Mouse (Mus musculus) layer of hippocampus, postnatal 36 days (tissue): ENCODE results near the gene Limch1. TPM values are rescaled to one million over a fixed set of nuclear protein-coding genes. Genes with fewer than 3 reads are reported as not detected.

Source experiments
- DNase-seq, 2 experiments: peaks; one replicate each; pipeline ENCODE4 v3.0.0; 2022
- total RNA-seq, 2 experiments: library from RNA; stranded (reverse); gene quantifications; 2 replicates each; pipeline ENCODE4 v1.2.3; 2021

The Limch1 gene
- total RNA-seq, 2 experiments from 2014 or later = 119 to 142 TPM

DNA sequence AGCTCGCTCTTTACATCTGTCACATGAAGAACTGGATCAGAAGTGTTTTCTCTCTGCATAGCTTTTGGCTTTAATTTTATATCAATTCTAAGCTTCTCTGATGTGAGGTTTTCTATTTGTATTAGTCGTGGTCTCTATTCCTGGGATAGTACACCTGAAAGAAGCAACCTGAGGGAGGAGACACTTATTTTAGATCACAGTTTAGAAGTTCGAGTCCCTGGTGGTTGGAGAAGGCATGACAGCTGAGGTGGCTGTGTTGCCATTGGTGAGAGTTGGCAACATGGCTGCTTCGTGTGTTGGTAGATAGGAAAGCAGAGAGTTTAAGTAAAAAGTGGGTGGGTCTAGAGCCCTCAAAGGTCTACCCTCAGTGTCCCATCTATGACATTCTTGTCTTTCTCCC, 91.3 kb downstream of the Limch1 start:
- no peak for DNase-seq

DNA sequence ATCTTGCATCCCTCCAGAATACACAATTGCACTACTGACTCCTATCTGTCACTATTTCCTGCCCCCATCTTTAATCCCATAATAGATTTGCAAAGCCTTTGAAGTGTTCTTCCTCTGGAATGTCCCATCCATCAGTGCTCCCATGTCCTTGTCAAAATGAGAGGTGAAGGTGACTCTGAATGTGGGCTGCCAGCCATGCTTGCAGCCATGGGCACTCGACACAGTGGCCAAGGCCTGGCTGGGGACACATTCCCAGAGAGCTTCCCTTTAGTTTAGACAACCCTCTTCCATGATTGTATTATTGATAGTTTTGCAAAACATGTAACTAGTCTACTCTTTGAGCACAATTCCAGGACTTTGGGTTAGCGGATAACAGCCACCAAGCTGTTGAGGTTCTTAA, 96.3 kb downstream of the Limch1 start:
- DNase-seq = no peak

DNA sequence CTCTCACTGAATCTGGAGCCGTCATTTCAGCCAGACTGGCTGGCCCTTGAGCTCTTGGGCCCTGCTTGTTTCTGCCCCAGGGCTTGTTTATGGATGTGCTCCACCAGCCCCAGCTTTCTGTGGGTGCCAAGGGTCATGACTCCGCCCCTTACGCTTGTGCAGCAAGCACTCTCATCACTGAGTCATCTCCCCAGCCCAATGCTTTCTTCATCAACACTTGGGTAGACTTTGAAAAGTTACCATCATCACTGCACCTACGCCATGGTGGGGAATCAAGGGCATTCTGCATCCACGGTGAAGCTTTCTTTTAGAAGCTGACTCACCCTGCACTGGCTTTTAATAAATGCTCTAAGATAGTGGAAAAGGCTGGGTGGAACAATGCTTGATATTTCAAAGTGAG, 97.1 kb downstream of the Limch1 start:
- no peak for DNase-seq

DNA sequence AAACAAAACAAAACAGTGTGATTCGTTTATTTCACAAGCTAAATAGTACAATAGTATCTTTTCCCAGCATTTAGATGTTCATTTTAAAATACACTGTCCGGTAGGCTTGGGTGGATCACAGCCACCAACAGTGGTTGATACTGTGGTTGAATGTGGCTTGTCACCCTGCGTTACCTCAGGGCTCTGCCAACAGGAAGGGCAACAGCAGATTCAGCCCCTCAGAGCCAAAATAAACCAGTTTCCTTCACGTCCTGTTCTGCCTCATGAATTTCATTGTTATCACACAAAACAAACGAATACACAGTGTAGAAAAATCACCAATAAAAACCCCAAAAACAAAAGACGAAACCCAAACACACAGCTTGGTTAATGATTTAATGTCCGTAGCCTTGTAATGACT, 102.5 kb downstream of the Limch1 start:
- no peak for DNase-seq

DNA sequence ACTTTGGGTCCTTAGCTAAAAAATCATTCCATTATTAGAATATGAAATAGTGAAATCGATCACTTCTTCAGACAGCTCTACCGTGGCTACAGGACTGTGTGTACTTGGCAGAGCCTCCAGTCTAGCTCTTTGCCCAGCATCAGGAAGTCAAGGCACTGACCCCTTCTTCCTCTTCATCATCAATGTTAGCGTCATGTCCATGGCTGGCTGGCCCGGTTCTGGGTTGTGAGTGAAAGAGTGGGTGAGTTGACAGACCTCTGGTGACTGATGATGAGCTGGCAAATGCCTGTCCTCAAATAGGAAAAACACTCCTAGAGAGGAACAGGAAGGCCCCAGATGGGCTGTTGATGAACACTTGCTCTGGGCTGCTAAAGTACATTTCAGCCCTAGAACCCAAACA, 103.5 kb downstream of the Limch1 start:
- DNase-seq = no peak

DNA sequence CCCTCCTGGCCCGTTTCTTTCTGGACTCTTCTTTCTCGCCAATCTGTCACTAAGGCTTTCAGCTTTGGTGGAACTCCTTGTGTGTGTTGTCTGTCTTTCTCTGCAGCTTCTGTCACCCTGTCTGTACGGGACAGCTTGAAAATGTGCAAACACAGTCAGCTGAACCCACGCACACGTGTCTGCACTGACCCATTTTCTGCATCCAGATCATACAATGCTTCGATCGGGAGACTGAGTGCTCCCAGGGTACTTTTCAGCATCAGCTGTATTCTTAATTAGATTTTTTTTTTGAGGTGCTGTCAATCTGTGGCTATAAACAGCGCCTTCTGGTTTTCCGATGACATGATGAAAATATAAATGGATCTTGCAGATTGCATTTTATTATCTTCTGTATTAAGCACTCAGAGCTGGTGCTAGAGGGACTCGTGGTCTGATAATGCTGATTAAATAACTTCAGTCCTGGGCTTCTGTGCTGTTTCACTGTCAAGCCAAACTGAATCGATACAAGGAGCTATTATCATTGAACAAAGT, 105.2 kb downstream of the Limch1 start:
- peak; percentile 52 to 61 for DNase-seq

DNA sequence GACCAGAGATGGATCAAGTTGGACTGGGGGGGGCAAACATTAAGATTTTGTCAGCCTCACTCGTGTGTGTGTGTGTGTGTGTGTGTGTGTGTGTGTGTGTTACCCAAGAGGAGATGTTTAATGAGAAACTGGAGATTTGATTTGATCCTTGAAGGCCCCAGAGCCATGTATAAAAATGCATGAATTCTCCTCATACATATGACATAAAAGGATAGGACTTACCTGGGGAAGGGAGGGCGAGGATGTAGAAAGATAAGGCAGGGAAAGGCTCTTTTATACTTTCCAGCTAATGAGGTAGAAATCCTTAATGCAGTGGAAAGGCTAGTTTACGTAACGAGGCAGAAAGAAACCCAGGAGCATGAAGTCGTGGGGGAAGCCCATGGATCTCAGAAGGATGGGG, 106.1 kb downstream of the Limch1 start:
- DNase-seq = no peak

DNA sequence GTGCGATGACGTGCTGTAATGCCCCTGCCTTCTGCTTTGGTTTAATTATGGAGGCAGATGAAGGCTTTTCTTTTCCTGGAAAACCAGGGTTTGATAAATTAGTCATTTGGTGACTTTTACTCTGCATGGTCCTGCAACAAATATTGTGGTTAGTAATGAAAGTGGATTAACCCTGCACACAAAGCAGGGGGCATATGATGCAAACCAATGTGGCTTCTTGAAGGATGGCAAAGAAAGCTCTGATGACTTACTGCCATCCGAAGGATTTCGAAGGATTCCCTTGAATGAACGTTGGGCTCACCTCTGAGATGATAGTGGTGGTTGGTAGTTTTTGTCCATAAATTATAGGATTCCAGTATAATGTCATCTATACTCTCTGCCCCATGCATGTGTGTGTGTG, 108.6 kb downstream of the Limch1 start:
- DNase-seq = no peak

DNA sequence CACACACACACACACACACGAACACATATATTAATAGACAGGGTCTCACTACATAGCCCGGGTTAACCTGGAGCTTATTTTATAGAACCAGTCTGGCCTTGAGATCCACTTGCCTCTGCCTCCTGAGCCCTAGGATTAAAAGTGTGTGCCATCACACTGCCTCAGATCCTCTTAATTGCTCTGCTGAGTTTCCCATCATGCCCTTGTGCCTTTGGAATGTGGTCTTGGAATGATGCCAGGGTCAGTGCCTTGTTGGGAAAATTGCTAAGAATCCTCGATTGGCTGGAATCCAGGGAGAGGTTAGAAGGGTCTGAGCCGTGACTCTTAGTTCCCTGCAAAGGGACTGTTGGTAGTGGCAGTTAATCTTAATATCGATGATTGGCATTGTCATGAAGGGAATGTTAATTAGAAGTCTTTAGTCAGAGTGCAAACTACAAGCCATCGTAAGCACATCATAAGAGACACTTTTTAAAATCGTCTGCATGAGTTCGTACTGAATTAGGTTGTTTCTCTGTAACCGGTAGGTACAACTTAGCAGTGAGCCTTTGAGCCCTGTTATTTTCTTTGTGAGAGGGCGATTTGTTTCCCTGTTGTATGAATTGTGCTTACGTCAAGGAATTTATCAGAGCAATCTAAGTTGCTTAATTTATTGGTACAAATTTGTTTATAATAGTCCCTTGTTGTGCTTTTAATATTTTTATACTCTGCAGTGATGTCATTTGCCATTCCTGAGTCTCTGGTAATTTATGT, 109.9 kb downstream of the Limch1 start:
- no peak for DNase-seq

DNA sequence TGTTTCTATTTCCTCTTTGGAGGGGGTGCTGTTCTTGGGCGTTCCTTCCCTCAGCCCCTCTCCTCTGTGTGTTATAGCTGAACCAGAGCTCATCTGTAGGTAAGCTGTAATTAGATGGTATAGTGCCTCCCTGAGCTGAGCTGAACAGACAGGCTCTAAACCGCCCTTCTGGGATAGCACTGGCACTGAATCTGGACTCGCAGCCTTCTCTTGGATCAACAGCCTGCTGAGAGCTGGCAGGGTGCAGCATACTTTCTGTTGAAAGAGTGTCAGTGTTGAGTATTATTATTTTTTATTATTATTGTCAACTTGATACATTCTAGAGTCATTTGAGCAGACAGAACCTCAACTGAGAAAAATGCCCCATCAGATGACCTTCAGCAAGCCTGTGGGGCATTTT, 113.9 kb downstream of the Limch1 start:
- peak in 1 of 2 experiments; percentile 28 for DNase-seq

DNA sequence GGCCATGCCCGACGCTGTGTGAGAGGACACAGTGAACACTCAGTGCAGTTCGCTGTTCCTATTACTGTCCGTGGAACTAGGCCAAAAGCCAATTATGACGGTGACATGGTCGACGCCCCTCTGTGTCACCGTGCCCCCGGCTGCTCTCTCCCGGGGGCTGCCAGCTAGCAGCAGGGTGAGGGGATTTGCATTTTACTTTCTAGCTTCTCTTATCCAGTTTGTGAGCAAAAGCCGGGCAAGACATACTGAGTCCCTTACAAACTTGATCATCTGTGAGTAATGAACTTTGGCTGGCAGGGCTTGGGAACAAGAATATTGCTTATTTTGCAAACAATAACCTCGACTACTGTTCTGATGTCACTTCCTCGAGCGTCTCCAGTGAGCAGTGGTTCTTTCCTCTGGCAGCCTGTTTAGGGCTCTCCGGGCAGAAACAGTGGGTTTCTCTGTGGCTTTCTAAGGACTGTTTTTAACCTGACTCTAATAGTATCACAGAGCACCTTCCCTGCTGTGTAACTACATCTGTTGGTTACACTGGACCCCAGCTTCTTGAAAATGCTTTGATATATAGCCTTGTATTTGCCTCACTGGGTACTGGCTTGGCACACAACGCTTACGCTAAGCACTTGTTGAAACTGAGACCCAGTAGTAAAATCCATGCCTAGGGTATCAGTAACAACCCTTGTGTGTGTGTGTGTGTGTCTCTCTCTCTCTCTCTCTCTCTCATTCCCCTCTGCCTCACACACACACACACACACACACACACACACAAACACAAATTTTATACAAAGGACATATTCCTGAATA, 115.8 kb downstream of the Limch1 start:
- no peak for DNase-seq

DNA sequence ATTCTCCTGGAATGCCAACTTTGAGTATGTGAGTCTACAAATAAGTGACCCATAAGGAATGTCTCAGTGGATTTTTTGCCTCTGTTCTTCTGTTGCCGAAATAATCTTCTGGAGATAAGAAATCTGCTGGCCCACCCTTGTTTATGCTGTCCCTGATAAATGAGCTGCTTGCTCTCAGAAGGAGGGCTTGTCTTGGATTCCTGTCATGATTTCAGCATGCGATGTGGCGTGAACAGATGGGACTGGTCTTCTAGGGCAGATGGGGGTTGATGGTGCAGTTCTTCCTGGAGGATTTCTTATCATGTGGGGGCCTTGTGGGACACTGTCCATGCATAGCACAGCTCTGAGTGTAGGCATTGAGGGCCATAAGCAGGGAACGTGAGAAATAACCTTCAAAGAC, 116.5 kb downstream of the Limch1 start:
- DNase-seq = no peak

DNA sequence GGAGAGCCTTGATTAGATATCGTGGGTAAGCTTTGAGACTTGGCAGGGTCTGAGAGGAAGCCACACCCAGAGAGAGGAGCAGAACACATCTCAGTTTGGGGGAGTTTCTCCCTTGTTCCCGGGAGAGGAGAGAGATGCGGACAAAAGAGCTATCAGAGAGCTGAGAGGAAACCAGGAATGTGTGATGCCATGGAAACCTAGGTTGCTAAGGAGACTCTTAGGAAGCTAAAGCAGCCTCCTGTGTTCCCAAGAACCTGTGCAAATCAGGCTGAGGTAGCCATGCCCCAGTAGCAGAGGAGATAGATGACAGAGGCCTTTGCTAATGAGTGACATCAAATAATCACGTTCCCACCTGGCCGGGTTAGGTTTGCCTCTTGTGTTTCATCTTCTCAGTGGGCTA, 119.6 kb downstream of the Limch1 start:
- DNase-seq = peak in 1 of 2 experiments; percentile 25

DNA sequence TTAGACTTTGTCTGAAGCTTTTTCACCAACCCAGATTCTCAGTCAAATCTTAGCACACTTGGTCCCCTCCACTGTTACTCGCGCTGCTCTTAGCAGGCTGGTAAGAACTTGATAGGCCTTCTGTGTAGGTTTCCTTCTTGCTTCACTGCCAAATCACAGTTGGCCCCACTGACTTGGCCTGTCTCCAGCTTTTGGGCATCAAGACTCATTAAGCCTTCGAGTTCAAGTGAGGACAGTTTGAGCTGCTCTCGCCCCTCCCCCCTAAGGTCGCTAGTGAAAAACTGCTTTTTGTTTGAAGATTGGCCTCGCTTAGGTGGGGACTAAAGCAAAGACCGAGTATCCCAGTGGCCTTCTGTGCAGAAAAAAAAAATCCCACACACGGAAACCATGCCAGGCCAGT, 120.4 kb downstream of the Limch1 start:
- DNase-seq = peak in 1 of 2 experiments; percentile 38

DNA sequence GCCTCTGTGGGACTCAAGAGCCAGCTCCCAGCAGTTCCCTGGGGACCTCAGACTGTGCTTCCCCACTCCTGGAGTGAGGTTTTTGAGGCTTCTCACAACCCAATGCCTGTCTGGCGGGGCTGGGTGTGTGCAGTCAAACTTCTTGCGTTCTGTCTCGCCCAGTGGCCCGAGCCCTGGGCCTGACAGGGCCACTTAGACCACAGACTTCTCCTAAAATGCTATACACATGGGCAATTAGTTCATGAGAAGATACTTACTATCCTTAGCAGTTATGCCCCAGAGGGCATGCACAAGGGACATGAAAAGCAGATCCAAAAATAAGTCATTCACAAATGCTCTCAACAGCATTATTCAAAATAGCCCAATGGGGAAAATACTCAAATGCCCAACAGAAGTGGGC, 123.9 kb downstream of the Limch1 start:
- no peak for DNase-seq

DNA sequence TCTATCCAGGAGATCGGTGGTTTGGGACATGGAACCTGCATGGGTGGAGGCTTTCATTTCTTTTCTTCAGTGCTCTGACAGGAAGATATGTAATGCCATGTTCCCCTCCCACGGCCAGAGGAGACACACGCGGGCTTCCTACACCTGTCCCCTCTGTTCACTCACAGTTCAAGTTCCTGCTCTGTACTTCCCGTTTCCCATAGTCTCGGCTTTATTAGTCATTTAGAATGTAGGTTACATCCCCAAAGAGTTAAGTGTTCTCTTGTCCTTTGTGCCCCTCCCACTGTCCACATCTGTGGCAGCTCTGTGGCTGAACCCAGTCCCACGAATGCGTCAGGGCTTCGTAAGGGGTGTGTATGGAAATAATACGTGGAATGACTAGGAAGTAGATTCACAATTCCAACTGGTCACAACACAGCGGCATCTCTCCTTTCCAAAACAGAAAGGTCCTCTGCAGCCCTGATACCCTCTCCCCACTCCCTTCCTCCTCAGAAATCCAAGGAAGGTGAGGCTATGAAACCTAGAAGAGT, 126.0 kb downstream of the Limch1 start:
- no peak for DNase-seq

DNA sequence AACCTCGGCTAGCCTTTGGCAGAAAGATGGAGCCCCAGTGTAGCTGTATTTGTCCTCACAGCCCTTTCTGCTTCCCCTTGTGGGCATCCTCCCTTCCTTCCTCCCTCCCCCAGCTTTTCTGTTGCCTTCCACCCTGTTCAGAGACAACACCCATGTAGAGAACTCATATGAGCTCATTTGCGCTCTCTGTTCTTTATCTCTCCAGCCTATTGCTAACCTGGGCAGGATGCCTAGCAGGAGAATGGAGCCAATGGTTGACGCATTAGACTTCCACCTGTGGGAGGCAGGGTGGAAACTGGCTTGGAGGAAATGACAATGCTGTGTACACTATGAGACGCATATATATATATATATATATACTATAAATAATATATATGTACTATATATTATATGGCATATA, 126.4 kb downstream of the Limch1 start:
- no peak for DNase-seq

DNA sequence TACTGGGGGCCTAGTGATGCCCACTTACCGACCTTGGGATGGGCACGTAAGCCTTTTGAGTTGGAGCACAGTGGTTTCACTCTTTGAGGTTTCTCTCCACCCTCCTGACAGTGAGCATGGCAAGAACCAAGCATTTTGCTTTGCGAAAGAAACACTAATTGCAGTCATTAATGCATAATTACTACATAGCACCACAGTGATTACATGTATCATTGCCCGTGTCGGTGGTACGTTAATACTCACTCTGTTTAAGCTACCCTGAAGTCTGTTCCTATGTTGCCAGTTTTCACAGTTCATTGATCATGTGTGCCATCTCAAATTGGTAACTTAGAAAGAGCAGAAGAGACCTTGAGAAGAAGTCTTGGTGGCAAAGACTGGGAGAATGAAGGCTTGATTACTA, 127.1 kb downstream of the Limch1 start:
- DNase-seq = no peak

DNA sequence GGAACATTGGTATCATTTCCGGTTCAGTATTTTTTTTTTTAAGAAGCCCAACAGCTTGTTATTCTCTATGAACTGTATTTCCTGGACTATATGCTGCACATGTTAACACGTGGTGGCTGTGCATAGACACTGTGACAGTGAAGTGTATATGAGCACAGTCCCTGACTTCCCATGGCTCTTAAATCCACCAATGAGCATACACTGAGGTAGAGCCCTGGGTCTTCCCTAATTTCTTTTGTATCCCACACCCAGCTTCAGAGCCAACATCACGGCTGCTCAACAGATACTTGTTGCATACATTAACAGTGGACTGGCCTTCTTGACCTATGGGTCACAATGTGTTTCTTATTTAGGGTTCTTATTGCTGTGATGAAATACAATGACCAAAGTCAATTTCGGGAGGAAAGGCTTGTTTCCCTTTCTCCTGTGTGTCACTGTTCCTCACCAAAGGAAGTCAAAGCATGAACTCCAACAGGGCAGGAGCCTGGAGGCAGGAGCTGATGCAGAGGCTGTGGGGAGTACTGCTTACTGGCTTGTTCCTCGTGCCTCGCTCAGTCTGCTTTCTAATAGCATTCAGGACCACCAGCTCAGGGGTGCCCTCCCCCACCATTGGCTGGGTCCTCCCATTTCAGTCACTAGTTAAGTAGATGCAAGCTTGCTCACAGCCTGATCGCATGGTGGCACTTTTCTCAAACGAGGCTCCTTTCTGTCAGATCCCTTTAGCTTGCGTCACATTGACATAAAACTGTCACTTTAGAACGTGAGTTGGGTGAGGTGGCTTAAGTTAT, 130.6 kb downstream of the Limch1 start:
- no peak for DNase-seq

DNA sequence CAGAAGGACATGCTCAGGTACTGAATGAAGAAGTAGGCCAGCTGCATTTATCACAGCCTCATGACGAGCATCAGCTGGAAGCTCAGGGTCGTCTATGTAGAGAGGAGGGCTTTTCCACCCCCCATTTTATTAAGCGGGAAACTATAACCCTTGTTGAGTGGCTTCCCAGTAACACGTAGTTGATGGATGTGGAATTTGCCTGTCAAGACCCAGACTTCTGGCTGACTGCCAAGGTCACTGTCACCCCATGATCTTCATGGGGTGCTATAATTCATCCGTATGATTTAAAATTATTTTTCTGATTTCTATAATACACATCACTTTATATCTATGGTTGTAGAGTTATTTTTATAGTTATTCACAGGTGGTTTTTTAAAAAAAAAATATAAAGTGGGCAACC, 131.4 kb downstream of the Limch1 start:
- DNase-seq = no peak

DNA sequence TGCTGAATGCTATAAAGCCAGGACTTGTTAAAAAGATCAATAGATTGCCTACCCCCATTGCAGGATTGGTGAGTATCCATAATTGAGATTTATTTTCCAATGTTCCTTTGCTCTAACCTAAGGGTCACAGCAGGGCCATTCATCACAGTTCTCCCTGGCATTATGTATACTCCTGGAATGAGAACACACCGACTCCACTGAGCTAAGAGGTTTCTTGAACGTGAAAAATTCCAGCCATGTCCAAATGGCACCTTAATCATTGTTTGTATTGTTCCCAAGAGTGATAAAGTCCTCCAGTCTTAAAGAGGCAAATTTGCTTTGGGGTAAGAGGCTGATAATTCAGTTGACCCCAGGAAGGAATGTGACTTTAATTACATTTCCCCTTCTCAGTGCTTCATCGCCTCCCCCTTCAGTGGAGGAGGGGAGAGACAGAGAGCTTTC, 136.3 kb downstream of the Limch1 start:
- DNase-seq = no peak

DNA sequence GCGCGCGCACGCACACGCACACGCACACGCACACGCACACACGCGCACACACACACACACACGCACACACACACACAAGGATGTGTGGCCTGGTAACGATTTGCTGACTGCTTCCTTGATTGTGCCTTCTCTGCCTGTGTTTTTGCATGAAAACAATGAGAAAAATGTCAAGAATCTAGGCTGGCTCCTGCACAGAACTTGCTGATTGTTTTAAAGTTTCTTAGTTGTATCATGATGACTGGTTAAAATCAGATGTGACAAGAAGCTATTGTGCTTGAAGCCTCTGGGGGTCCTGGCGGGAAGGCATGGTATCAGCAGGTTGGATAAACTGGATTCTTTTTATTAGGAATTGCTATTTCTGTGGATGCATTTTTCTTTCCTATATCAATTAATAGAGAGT, 137.1 kb downstream of the Limch1 start:
- DNase-seq = no peak

DNA sequence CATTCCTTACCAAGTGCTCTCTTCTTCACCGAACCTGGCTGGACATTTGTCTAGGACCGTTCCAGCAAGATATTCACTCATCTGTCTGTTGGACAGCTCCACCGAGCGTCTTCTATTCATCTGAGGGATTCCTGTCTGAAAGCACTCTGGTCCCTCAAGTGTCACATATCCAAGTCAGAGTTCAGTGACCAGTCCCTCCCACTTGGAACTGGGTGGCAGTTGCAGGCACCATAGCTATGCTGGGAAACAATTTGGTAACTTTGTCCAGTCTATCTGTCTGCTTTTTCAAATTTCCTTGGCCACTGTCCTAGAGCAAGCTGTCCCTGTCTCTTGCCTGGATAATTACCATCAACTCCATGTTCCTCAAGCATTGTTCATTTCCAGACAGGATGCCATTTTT, 138.9 kb downstream of the Limch1 start:
- DNase-seq = no peak
